28 mouse cellular contexts compared by ENCODE assay signal in the genomic region with DNA sequence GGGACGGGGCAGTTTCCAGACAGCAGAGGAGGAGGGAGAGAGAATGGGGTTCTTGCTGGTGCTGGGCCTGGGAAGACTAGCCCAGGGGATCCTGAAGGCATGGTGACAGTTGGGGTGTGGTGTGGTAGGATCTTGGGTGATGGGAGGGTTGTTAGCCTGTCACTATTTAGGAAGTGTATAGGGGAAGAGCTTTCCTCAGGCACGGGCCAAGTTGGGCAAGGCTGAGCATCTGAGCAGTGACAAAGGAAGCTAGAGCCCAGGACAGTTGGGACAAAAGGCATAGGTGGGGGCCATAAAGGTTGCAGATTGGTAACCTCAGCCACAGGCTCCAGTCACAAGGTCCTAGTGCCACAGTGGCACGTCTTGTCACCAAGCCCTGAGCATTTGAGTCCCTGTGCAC. TPM values are rescaled to one million over a fixed set of nuclear protein-coding genes. Genes with fewer than 3 reads are reported as not detected.
DNase-seq lines count a peak whose midpoint lies in the region; ATAC-seq and TF ChIP-seq lines count a peak whose summit lies in the region.
"Had no signal": no experiment of that assay in that cellular context is flagged by ENCODE, and none has a peak within 500 bp of the region (broad histone marks: within the 10 kb centered on the region; RNA-seq: fewer than 3 reads in every experiment).

No protein-coding gene starts in this region.

- no peak for TF ChIP-seq EP300 in stomach, postnatal 0 days (optimal IDR thresholded peaks at IDR 0.05)

- H3K4me1 ChIP-seq in forebrain, embryonic 12.5 days = peaks cover 12% of the 10 kb centered on the region; the same call in 1 of the 2 replicates
- peaks cover 21% of the 10 kb centered on the region for H3K4me1 ChIP-seq in forebrain, embryonic 10.5 days
- no peaks in the 10 kb centered on the region for H3K4me1 ChIP-seq in stomach, embryonic 16.5 days (ENCODE audit: control insufficient read depth, insufficient read depth, low read length)
- H3K4me1 ChIP-seq in stomach, postnatal 0 days (replicated peaks; ENCODE audit: control insufficient read depth, insufficient read depth) = no peaks in the 10 kb centered on the region

- no peaks in the 10 kb centered on the region for H3K9me3 ChIP-seq in forebrain, embryonic 12.5 days
- H3K9me3 ChIP-seq in forebrain, embryonic 10.5 days = no peaks in the 10 kb centered on the region
- H3K9me3 ChIP-seq in stomach, embryonic 16.5 days (replicated peaks; ENCODE audit: control insufficient read depth, low read length) = no peaks in the 10 kb centered on the region
- no peaks in the 10 kb centered on the region for H3K9me3 ChIP-seq in stomach, postnatal 0 days (ENCODE audit: control insufficient read depth, low read length)
- H3K9me3 ChIP-seq: G1E; hindbrain, embryonic 13.5 days had no signal

- WGBS in forebrain, embryonic 12.5 days = 82% methylated on average over 3 of the region's 3 CpGs
- WGBS in forebrain, embryonic 10.5 days = 83% methylated on average over 3 of the region's 3 CpGs
- WGBS in stomach, embryonic 16.5 days = 69% methylated on average over 3 of the region's 3 CpGs
- 74% methylated on average over 3 of the region's 3 CpGs for whole genome bisulfite sequencing in stomach, postnatal 0 days

- no peak overlapping the region for H3K4me2 ChIP-seq in forebrain, embryonic 12.5 days
- H3K4me2 ChIP-seq in stomach, embryonic 16.5 days (ENCODE audit: low read depth, low read length) = no peak overlapping the region
- H3K4me2 ChIP-seq in stomach, postnatal 0 days (replicated peaks; ENCODE audit: low read depth) = no peak overlapping the region
- H3K4me2 ChIP-seq: heart, embryonic 11.5 days; hindbrain, embryonic 13.5 days had no signal

- no peak for TF ChIP-seq CTCF in stomach, postnatal 0 days (IDR thresholded peaks at IDR 0.05; ENCODE audit: low read depth)

- peaks cover 3% of the 10 kb centered on the region; the same call in 1 of the 2 replicates for H3K36me3 ChIP-seq in forebrain, embryonic 12.5 days (replicated peaks)
- 0 out of 2 replicates have a peak, but pooled peaks cover 13% of the 10 kb centered on the region for H3K36me3 ChIP-seq in forebrain, embryonic 10.5 days (replicated peaks)
- H3K36me3 ChIP-seq in stomach, embryonic 16.5 days (ENCODE audit: control insufficient read depth, insufficient read depth, low read length) = no peaks in the 10 kb centered on the region
- no peaks in the 10 kb centered on the region for H3K36me3 ChIP-seq in stomach, postnatal 0 days (ENCODE audit: control insufficient read depth, insufficient read depth, low read length)

- no peak for ATAC-seq in forebrain, embryonic 12.5 days (ENCODE audit: low FRiP score)
- ATAC-seq in stomach, embryonic 16.5 days (ENCODE audit: insufficient read depth, low FRiP score) = no peak
- ATAC-seq in stomach, postnatal 0 days (ENCODE audit: low FRiP score, low TSS enrichment) = no peak
- ATAC-seq in megakaryocyte, adult 5-6 weeks (ENCODE audit: poor library complexity, severe bottlenecking) = peak; percentile 56
- ATAC-seq in erythroblast, adult 5-6 weeks (replicated peaks; ENCODE audit: low FRiP score, poor library complexity, severe bottlenecking) = no peak
- ATAC-seq: CD4-positive, CD25-positive, alpha-beta regulatory T cell, adult 4 months; forebrain, embryonic 16.5 days; hindbrain, postnatal 0 days had no signal

- DNase-seq in forebrain, embryonic 10.5 days (ENCODE audit: extremely low spot score, low spot score) = no peak
- DNase-seq in stomach, postnatal 0 days (ENCODE audit: low spot score) = no peak
- DNase-seq in adrenal gland, adult 8-10 months = no peak
- DNase-seq: adrenal gland, postnatal 14 days; B cell, adult 2 months; cerebellum, adult 11-12 months; cerebellum, adult 9-10 months; cerebellum, postnatal 25 days; gastrocnemius, postnatal 10 days; heart, adult 2 months had no signal

- no peaks in the 10 kb centered on the region for H3K27me3 ChIP-seq in forebrain, embryonic 12.5 days
- no peaks in the 10 kb centered on the region for H3K27me3 ChIP-seq in forebrain, embryonic 10.5 days (ENCODE audit: poor library complexity, severe bottlenecking)
- no peaks in the 10 kb centered on the region for H3K27me3 ChIP-seq in stomach, embryonic 16.5 days (ENCODE audit: control insufficient read depth, insufficient read depth, low read length)
- H3K27me3 ChIP-seq in stomach, postnatal 0 days (ENCODE audit: control insufficient read depth, insufficient read depth, low read length) = no peaks in the 10 kb centered on the region
- H3K27me3 ChIP-seq: hindbrain, embryonic 13.5 days had no signal

- 0 out of 2 replicates have a peak overlapping the region, but pooled peaks have one; percentile 4 for H3K9ac ChIP-seq in forebrain, embryonic 12.5 days
- H3K9ac ChIP-seq in stomach, embryonic 16.5 days (ENCODE audit: low read length) = 0 out of 2 replicates have a peak overlapping the region, but pooled peaks have one; percentile 5
- H3K9ac ChIP-seq in stomach, postnatal 0 days (ENCODE audit: low read length) = no peak overlapping the region

- no peak overlapping the region for H3K27ac ChIP-seq in forebrain, embryonic 12.5 days
- H3K27ac ChIP-seq in forebrain, embryonic 10.5 days = no peak overlapping the region
- no peak overlapping the region for H3K27ac ChIP-seq in stomach, embryonic 16.5 days (ENCODE audit: low read length)
- H3K27ac ChIP-seq in stomach, postnatal 0 days (replicated peaks) = no peak overlapping the region
- H3K27ac ChIP-seq: heart, adult 2 months; hindbrain, embryonic 13.5 days; hindbrain, postnatal 0 days had no signal

- no peak overlapping the region for H3K4me3 ChIP-seq in forebrain, embryonic 12.5 days (replicated peaks)
- no peak overlapping the region for H3K4me3 ChIP-seq in forebrain, embryonic 10.5 days
- H3K4me3 ChIP-seq in stomach, embryonic 16.5 days (replicated peaks; ENCODE audit: low read length) = no peak overlapping the region
- H3K4me3 ChIP-seq in stomach, postnatal 0 days (ENCODE audit: low read depth, low read length) = no peak overlapping the region
- H3K4me3 ChIP-seq: erythroblast, embryonic 14.5 days; heart, adult 2 months; hindbrain, embryonic 13.5 days had no signal

RNA-seq across cellular contexts. Expression of a gene that starts 17.6 kb away (rescaled TPM):
- 61.6 and 63.4 TPM in 2 replicates for polyA plus RNA-seq in forebrain, embryonic 12.5 days (2016; fragmentation: Nextera tagmentation; extraction: Ambion mirVana)
- 35.9 and 39.6 TPM in 2 replicates for polyA plus RNA-seq in forebrain, embryonic 10.5 days (2016; fragmentation: Nextera tagmentation; extraction: Ambion mirVana)
- 23.5 and 24.2 TPM in 2 replicates for polyA plus RNA-seq in stomach, embryonic 16.5 days (2015; fragmentation: Nextera tagmentation; extraction: Ambion mirVana)
- 13.5 and 15.0 TPM in 2 replicates for polyA plus RNA-seq in stomach, postnatal 0 days (2015; fragmentation: Nextera tagmentation; extraction: Ambion mirVana)
- 8.0 and 10.8 TPM in 2 replicates for total RNA-seq in megakaryocyte, adult 5-6 weeks (2015)
- 6.7 and 7.1 TPM in 2 replicates for total RNA-seq in megakaryocyte, adult 5-6 weeks (2017)
- total RNA-seq in adrenal gland, adult 8-10 months (2022) = 10 to 100 TPM; 36.7 to 54.1 (median 47.4) TPM
- 1.7 and 5.0 TPM in 2 replicates for total RNA-seq in erythroblast, adult 5-6 weeks (2015; ENCODE audit: low replicate concordance)
- 2.9 and 3.5 TPM in 2 replicates for total RNA-seq in erythroblast, adult 5-6 weeks (2017; ENCODE audit: low replicate concordance)

RNA-seq across cellular contexts. Expression of a gene that starts 40.3 kb away (rescaled TPM):
- polyA plus RNA-seq in forebrain, embryonic 12.5 days (2016; fragmentation: Nextera tagmentation; extraction: Ambion mirVana) = 187 and 198 TPM in 2 replicates
- 331 and 343 TPM in 2 replicates for polyA plus RNA-seq in forebrain, embryonic 10.5 days (2016; fragmentation: Nextera tagmentation; extraction: Ambion mirVana)
- 90.4 and 92.2 TPM in 2 replicates for polyA plus RNA-seq in stomach, embryonic 16.5 days (2015; fragmentation: Nextera tagmentation; extraction: Ambion mirVana)
- 18.4 and 19.5 TPM in 2 replicates for polyA plus RNA-seq in stomach, postnatal 0 days (2015; fragmentation: Nextera tagmentation; extraction: Ambion mirVana)
- 39.3 and 52.3 TPM in 2 replicates for total RNA-seq in megakaryocyte, adult 5-6 weeks (2015)
- total RNA-seq in megakaryocyte, adult 5-6 weeks (2017) = 83.7 and 101 TPM in 2 replicates
- total RNA-seq in adrenal gland, adult 8-10 months (2022) = 1 to 10 TPM; 1.8 to 3.4 (median 2.6) TPM
- 34.4 and 53.7 TPM in 2 replicates for total RNA-seq in erythroblast, adult 5-6 weeks (2015; ENCODE audit: low replicate concordance)
- 66.2 and 103 TPM in 2 replicates for total RNA-seq in erythroblast, adult 5-6 weeks (2017; ENCODE audit: low replicate concordance)

RNA-seq across cellular contexts. Expression of a gene that starts 43.4 kb away (rescaled TPM):
- not detected in 2 replicates for polyA plus RNA-seq in forebrain, embryonic 12.5 days (2016; fragmentation: Nextera tagmentation; extraction: Ambion mirVana)
- not detected in 2 replicates for polyA plus RNA-seq in forebrain, embryonic 10.5 days (2016; fragmentation: Nextera tagmentation; extraction: Ambion mirVana)
- polyA plus RNA-seq in stomach, embryonic 16.5 days (2015; fragmentation: Nextera tagmentation; extraction: Ambion mirVana) = not detected in 2 replicates
- polyA plus RNA-seq in stomach, postnatal 0 days (2015; fragmentation: Nextera tagmentation; extraction: Ambion mirVana) = not detected in 2 replicates
- not detected in 2 replicates for total RNA-seq in megakaryocyte, adult 5-6 weeks (2015)
- not detected in 2 replicates for total RNA-seq in megakaryocyte, adult 5-6 weeks (2017)
- total RNA-seq in adrenal gland, adult 8-10 months (2022) = not detected
- total RNA-seq in erythroblast, adult 5-6 weeks (2015; ENCODE audit: low replicate concordance) = not detected in 2 replicates
- not detected in 2 replicates for total RNA-seq in erythroblast, adult 5-6 weeks (2017; ENCODE audit: low replicate concordance)
- total RNA-seq: adrenal gland, postnatal 14 days; G1E; gastrocnemius, postnatal 10 days; gastrocnemius, postnatal 4 days; heart, adult 2 months; hematopoietic stem cell, adult 5-6 weeks; hindbrain, postnatal 0 days had no signal
- polyA plus RNA-seq: CD4-positive, CD25-positive, alpha-beta regulatory T cell, adult 4 months; embryonic facial prominence, embryonic 14.5 days; erythroblast, embryonic 14.5 days; forebrain, embryonic 11.5 days; forebrain, embryonic 16.5 days; frontal cortex, adult 2 months; G1E; heart, adult 2 months; heart, embryonic 11.5 days; heart, postnatal 0 days; hindbrain, embryonic 13.5 days; hindbrain, postnatal 0 days; intestine, embryonic 14.5 days had no signal

RNA-seq across cellular contexts. Expression of a gene that starts 50.8 kb away (rescaled TPM):
- 28.6 and 28.8 TPM in 2 replicates for polyA plus RNA-seq in forebrain, embryonic 12.5 days (2016; fragmentation: Nextera tagmentation; extraction: Ambion mirVana)
- polyA plus RNA-seq in forebrain, embryonic 10.5 days (2016; fragmentation: Nextera tagmentation; extraction: Ambion mirVana) = 58.3 and 59.0 TPM in 2 replicates
- polyA plus RNA-seq in stomach, embryonic 16.5 days (2015; fragmentation: Nextera tagmentation; extraction: Ambion mirVana) = 103 and 123 TPM in 2 replicates
- 65.3 and 67.3 TPM in 2 replicates for polyA plus RNA-seq in stomach, postnatal 0 days (2015; fragmentation: Nextera tagmentation; extraction: Ambion mirVana)
- total RNA-seq in megakaryocyte, adult 5-6 weeks (2015) = 7.1 and 9.1 TPM in 2 replicates
- total RNA-seq in megakaryocyte, adult 5-6 weeks (2017) = 28.3 and 29.2 TPM in 2 replicates
- 100 to 1,000 TPM in 3 of 4 experiments, 10 to 100 TPM in 1; 92.6 to 117 (median 103) TPM for total RNA-seq in adrenal gland, adult 8-10 months (2022)
- total RNA-seq in erythroblast, adult 5-6 weeks (2015; ENCODE audit: low replicate concordance) = 3.1 and 4.0 TPM in 2 replicates
- total RNA-seq in erythroblast, adult 5-6 weeks (2017; ENCODE audit: low replicate concordance) = 5.4 and 5.9 TPM in 2 replicates
